Mouse (Mus musculus) left cerebral cortex, postnatal 25 days (tissue): ENCODE results near the gene Tepsin. TPM values are rescaled to one million over a fixed set of nuclear protein-coding genes. Genes with fewer than 3 reads are reported as not detected.

Experiments
- DNase-seq, 2 experiments: peaks; one replicate each; pipeline ENCODE4 v3.0.0; 2022; ENCODE audit warnings: low spot score in 2 of 2, mixed read lengths in 1 of 2
- intact Hi-C: fragments of 180-260 bp; cut with DNase I; formaldehyde crosslinking; loops from one replicate; pipeline ENCODE4 v1.15.1; 2025
- microRNA-seq, 2 experiments: library from miRNA; unstranded; fragments of <30 nt; microRNA quantifications; one replicate each; pipeline ENCODE4 v1.2.0; 2022
- total RNA-seq, 2 experiments: library from RNA; stranded (reverse); gene quantifications; 2 replicates each; pipeline ENCODE4 v1.2.3; 2021

Tepsin gene
- total RNA-seq, 2 experiments from 2014 or later = 14.4 to 15.5 TPM

- intact Hi-C loops = no loop called here
- DNase-seq = no peak
Observed at GRCm38 (mm10) chr11:120042141-120042838, 56.2 kb downstream of the Tepsin start.

- DNase-seq = peak in 1 of 2 experiments; percentile 72
- intact Hi-C loops = no loop called here
Observed at GRCm38 (mm10) chr11:120041191-120042123, 57.1 kb downstream of the Tepsin start.

Small RNAs within 50 kb of the gene (microRNA-seq; reads per million reads assigned to microRNA genes)
- 0 reads per million in 2 experiments for gene Gm25948

Other genes starting within 250 kb of the Tepsin start
- 10 to 100 TPM; 44.8 to 47.8 TPM for gene Chmp6, start 185.3 kb downstream of the Tepsin start, total RNA-seq
- 100 to 1,000 TPM; 259 to 273 TPM for gene Baiap2, start 156.0 kb downstream of the Tepsin start, total RNA-seq
- 100 to 1,000 TPM; 189 to 195 TPM for gene Aatk, start 51.6 kb downstream of the Tepsin start, total RNA-seq
- 10 to 100 TPM; 23.4 to 32.2 TPM for gene Cep131, start 11.9 kb downstream of the Tepsin start, total RNA-seq
- 10 to 100 TPM; 32.5 to 36.1 TPM for gene Ndufaf8, start 197 bp upstream of the Tepsin start, total RNA-seq
- gene Slc38a10, start 52.6 kb upstream of the Tepsin start, total RNA-seq = 10 to 100 TPM; 82.9 to 88.8 TPM
- gene Bahcc1, start 134.2 kb upstream of the Tepsin start, total RNA-seq = 10 to 100 TPM; 16.3 to 21.9 TPM
- gene Actg1, start 249.8 kb upstream of the Tepsin start, total RNA-seq = 1,000 to 10,000 TPM; 1,262 to 1,272 TPM